Mouse (Mus musculus) ES-E14 (cell line): ENCODE results near the gene Hunk.

Experiments used
- HCFC1 ChIP-seq: IDR thresholded peaks from 2 replicates; pipeline ENCODE4 v1.6.1; 2012; ENCODE audit warnings: low read length, inconsistent platforms, borderline replicate concordance; ENCODE audit not compliant: insufficient read depth
- ZNF384 ChIP-seq: IDR thresholded peaks from 2 replicates; pipeline ENCODE4 v1.6.1; 2012; ENCODE audit warnings: low read depth, low read length, inconsistent platforms

DNA sequence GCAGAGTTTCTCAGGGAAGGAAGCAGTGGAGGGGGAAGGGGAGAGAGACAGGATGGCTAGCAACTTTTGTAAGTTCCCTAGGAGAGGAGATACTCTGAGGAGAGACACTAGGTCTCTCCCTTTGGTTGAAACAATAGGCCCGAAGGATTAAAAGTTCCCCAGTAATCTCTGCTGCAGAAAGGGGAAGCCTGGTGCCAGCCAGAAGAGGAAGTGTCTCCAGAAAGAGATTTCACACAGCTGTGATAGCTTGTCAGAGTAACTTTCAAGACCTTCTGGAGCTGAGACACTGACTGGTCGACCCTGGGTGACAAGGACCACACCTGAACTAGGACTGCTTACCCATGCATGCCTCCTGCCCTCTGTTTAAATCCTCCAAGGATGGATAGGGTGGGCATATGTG is 11.1 kb downstream of the Hunk start:
- TF ChIP-seq HCFC1 (no peak), ZNF384 (no peak)
